Mouse (Mus musculus) embryonic facial prominence, embryonic 11.5 days (tissue): ENCODE results near the gene Ankdd1a. TPM values are rescaled to one million over a fixed set of nuclear protein-coding genes. Genes with fewer than 3 reads are reported as not detected.

Experiments used
- ATAC-seq: fragments of 200-750 bp; cut with Nextera tagmentation; replicated peaks from 2 replicates; pipeline ENCODE4 v1.8.0; 2017; ENCODE audit warnings: low read depth; ENCODE audit not compliant: insufficient number of reproducible peaks, low FRiP score, low TSS enrichment
- DNase-seq: peaks from one replicate; pipeline ENCODE4 v3.0.0-alpha.2; 2015; ENCODE audit warnings: low spot score
- H3K27ac ChIP-seq: fragments of 300-500 bp; sonication (generic); replicated peaks from 2 replicates; pipeline ENCODE4 v1.5.1; 2014; ENCODE audit warnings: mild to moderate bottlenecking, low read depth, low read length, control low read depth
- H3K27me3 ChIP-seq: fragments of 300-500 bp; sonication (generic); 2 replicates; pipeline ENCODE4 v1.6.1; 2014; ENCODE audit warnings: mild to moderate bottlenecking, low read length, moderate library complexity, mixed read lengths; ENCODE audit not compliant: control insufficient read depth, insufficient read depth
- H3K36me3 ChIP-seq: fragments of 300-500 bp; sonication (generic); replicated peaks from 2 replicates; pipeline ENCODE4 v1.6.1; 2014; ENCODE audit warnings: low read depth, mild to moderate bottlenecking, low read length, moderate library complexity, mixed read lengths; ENCODE audit not compliant: control insufficient read depth, insufficient read depth
- H3K4me1 ChIP-seq: fragments of 300-500 bp; sonication (generic); 2 replicates; pipeline ENCODE4 v1.6.1; 2014; ENCODE audit warnings: low read length, mixed read lengths; ENCODE audit not compliant: control insufficient read depth, insufficient read depth
- H3K4me2 ChIP-seq: fragments of 300-500 bp; sonication (generic); 2 replicates; pipeline ENCODE4 v1.6.1; 2014; ENCODE audit warnings: low read depth, mild to moderate bottlenecking, control low read depth, low read length, moderate library complexity
- H3K4me3 ChIP-seq: fragments of 300-500 bp; sonication (generic); 2 replicates; pipeline ENCODE4 v1.5.1; 2014; ENCODE audit warnings: low read depth, low read length, control low read depth
- H3K9ac ChIP-seq: fragments of 300-500 bp; sonication (generic); replicated peaks from 2 replicates; pipeline ENCODE4 v1.6.1; 2014; ENCODE audit warnings: mild to moderate bottlenecking, control low read depth, low read length
- H3K9me3 ChIP-seq: fragments of 300-500 bp; sonication (generic); replicated peaks from 2 replicates; pipeline ENCODE4 v1.6.1; 2016; ENCODE audit warnings: mild to moderate bottlenecking, low read length, inconsistent platforms, mixed read lengths; ENCODE audit not compliant: control insufficient read depth
- WGBS: fragments of 180-500 bp; shearing (Covaris S2); extraction: QIAGEN DNeasy Blood & Tissue Kit; methylation state at CpG from one replicate; pipeline ENCODE4 v1.1.7; 2014; 5-methylcytosine and 5-hydroxymethylcytosine counted together
- polyA plus RNA-seq: library from polyadenylated mRNA; unstranded; fragments of >200 nt; fragmentation: Nextera tagmentation; extraction: Ambion mirVana; gene quantifications from 2 replicates; pipeline ENCODE4 v1.2.1, GENCODE M21; 2014

Ankdd1a gene
- polyA plus RNA-seq, 1 experiment from 2014 or later, result not detected

DNA sequence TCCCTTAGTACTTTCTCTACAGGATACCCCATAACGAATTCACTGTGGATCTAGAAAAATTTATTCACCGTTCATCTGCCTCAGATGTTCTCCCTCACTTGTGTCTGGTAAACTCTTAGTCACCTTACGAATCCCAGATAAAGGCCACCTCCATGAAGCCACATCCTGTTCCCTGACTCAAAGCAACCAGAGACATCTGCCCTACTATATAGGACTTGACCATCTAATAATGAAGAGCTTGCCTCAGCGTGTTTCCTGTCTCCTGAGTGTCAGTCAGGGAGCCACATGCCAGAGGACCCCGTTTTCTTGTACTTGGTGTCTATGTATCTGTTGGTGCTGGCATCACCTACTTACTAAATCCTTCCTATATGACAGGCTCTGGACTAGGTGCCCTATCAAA, 29.6 kb upstream of the Ankdd1a start:
- Histone ChIP-seq H3K9me3 (no peaks in the 10 kb centered on the region), H3K4me3 (no peak overlapping the region), H3K9ac (no peak overlapping the region), H3K27me3 (no peaks in the 10 kb centered on the region), H3K4me2 (no peak overlapping the region), H3K27ac (no peak overlapping the region), H3K36me3 (no peaks in the 10 kb centered on the region), H3K4me1 (peaks cover 6% of the 10 kb centered on the region; the same call in 1 of the 2 replicates)
- ATAC-seq (no peak), DNase-seq (no peak)
- 90% methylated on average over 5 of the region's 5 CpGs for WGBS

- H3K27ac ChIP-seq, result no peak overlapping the region
- ATAC-seq, result no peak
- H3K4me3 ChIP-seq, result no peak overlapping the region
- no peaks in the 10 kb centered on the region for H3K36me3 ChIP-seq
- H3K27me3 ChIP-seq, result no peaks in the 10 kb centered on the region
- DNase-seq, result no peak
- H3K4me2 ChIP-seq, result no peak overlapping the region
- H3K4me1 ChIP-seq, result peaks cover 5% of the 10 kb centered on the region; the same call in 1 of the 2 replicates
- H3K9me3 ChIP-seq, result no peaks in the 10 kb centered on the region
- WGBS, result 73% methylated on average over 3 of the region's 3 CpGs
- no peak overlapping the region for H3K9ac ChIP-seq
Measured at GRCm38 (mm10) chr9:65549139-65549538, 29.1 kb upstream of the Ankdd1a start.

DNA sequence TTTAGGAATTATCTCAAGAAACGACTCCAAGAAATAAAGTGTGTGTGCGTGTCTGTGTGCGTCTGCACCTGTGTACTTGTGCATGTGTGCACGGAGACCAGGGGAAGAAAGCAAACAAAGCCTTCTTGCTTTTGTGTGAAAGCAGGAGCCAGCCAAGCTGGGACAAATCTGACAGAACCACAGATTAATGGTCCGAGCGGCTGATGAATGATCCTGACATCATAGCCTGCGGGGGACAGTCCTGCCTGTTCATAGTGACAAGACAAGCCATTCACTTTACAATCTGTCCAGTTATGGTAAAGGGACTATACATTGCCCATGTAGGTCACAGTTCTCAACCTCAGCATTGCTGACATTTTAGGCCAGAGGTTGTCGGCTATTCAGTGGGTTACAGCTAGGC, 28.3 kb upstream of the Ankdd1a start:
- ATAC-seq (no peak), DNase-seq (no peak)
- 71% methylated on average over 8 of the region's 8 CpGs for WGBS
- H3K9ac ChIP-seq, result no peak overlapping the region
- H3K27ac ChIP-seq, result no peak overlapping the region
- H3K36me3 ChIP-seq, result no peaks in the 10 kb centered on the region
- no peaks in the 10 kb centered on the region for H3K9me3 ChIP-seq
- no peak overlapping the region for H3K4me2 ChIP-seq
- H3K4me1 ChIP-seq, result peaks cover 5% of the 10 kb centered on the region; the same call in 1 of the 2 replicates
- no peaks in the 10 kb centered on the region for H3K27me3 ChIP-seq
- H3K4me3 ChIP-seq, result no peak overlapping the region

DNA sequence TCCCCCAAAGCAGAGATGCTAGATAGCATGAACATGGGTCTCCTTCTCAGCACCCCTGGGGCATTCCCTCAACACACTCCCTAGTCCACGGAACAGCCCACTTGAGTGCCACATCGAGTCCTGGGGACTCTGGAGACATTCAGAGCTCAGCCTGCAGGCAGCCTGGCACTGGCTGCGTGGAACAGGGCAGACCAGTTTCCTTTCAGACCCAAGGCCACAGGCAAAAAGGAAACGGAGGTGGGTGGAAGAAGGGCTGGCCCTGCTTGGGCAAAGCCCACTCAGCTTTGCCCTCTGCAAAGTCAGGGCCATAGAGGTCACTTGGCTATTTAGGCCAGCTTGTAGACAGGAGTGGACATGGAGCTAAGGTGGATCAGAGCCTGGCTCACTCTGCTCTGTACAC, 27.9 kb upstream of the Ankdd1a start:
- H3K27ac ChIP-seq, result no peak overlapping the region
- ATAC-seq (no peak), DNase-seq (no peak)
- H3K27me3 ChIP-seq, result no peaks in the 10 kb centered on the region
- no peak overlapping the region for H3K9ac ChIP-seq
- H3K9me3 ChIP-seq, result no peaks in the 10 kb centered on the region
- H3K36me3 ChIP-seq, result no peaks in the 10 kb centered on the region
- peaks cover 5% of the 10 kb centered on the region; the same call in 1 of the 2 replicates for H3K4me1 ChIP-seq
- no peak overlapping the region for H3K4me3 ChIP-seq
- H3K4me2 ChIP-seq, result no peak overlapping the region
- 61% methylated on average over 4 of the region's 4 CpGs for WGBS

DNA sequence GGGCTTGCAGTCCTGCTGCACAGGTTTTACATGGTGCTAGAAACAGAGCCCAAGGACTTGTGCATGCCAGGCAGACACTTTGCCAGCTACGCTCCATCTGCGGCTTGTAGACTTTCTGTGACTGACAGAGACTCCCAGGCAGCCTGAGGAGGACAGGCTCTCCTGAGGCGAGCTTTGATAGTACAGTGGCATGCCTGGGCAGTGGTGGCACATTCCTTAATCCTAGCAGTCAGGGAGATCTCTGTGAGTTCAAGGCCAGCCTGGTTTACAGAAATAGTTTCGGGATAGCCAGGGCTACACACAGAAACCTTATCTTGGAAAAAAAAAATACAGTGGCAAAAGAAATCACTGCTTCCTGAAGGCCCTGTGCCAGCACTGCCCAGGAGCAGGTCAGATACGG, 27.1 kb upstream of the Ankdd1a start:
- Histone ChIP-seq H3K4me2 (no peak overlapping the region), H3K4me3 (no peak overlapping the region), H3K27ac (no peak overlapping the region), H3K9ac (no peak overlapping the region), H3K27me3 (no peaks in the 10 kb centered on the region), H3K4me1 (peaks cover 5% of the 10 kb centered on the region; the same call in 1 of the 2 replicates), H3K9me3 (no peaks in the 10 kb centered on the region), H3K36me3 (no peaks in the 10 kb centered on the region)
- no peak for DNase-seq
- ATAC-seq, result no peak
- WGBS, result 85% methylated on average over 5 of the region's 5 CpGs

GRCm38 (mm10) chr9:65546413-65546695, 26.4 kb upstream of the Ankdd1a start:
- H3K9me3 ChIP-seq, result no peaks in the 10 kb centered on the region
- DNase-seq, result no peak
- no peak for ATAC-seq
- H3K4me1 ChIP-seq, result peaks cover 5% of the 10 kb centered on the region; the same call in 1 of the 2 replicates
- H3K4me2 ChIP-seq, result no peak overlapping the region
- H3K9ac ChIP-seq, result no peak overlapping the region
- H3K27me3 ChIP-seq, result no peaks in the 10 kb centered on the region
- H3K4me3 ChIP-seq, result no peak overlapping the region
- H3K36me3 ChIP-seq, result no peaks in the 10 kb centered on the region
- 67% methylated on average over 4 of the region's 4 CpGs for WGBS
- H3K27ac ChIP-seq, result no peak overlapping the region

- ATAC-seq, result no peak
- no peak for DNase-seq
Measured at GRCm38 (mm10) chr9:65545635-65546412, 25.8 kb upstream of the Ankdd1a start.

GRCm38 (mm10) chr9:65542111-65542524, 22.1 kb upstream of the Ankdd1a start:
- Histone ChIP-seq H3K4me1 (no peaks in the 10 kb centered on the region), H3K9ac (no peak overlapping the region), H3K27me3 (no peaks in the 10 kb centered on the region), H3K27ac (no peak overlapping the region), H3K4me2 (no peak overlapping the region), H3K36me3 (no peaks in the 10 kb centered on the region), H3K4me3 (no peak overlapping the region), H3K9me3 (no peaks in the 10 kb centered on the region)
- ATAC-seq, result no peak
- no peak for DNase-seq
- WGBS, result 82% methylated on average over 7 of the region's 7 CpGs

More at GRCm38 (mm10) chr9:65545635-65546412, 25.8 kb upstream of the Ankdd1a start:
- WGBS, result 74% methylated on average over 10 of the region's 10 CpGs
- Histone ChIP-seq H3K27ac (no peak overlapping the region), H3K4me1 (peaks cover 3% of the 10 kb centered on the region; the same call in 1 of the 2 replicates), H3K27me3 (no peaks in the 10 kb centered on the region), H3K4me2 (no peak overlapping the region), H3K9ac (no peak overlapping the region), H3K36me3 (no peaks in the 10 kb centered on the region), H3K4me3 (no peak overlapping the region), H3K9me3 (no peaks in the 10 kb centered on the region)
